ENCODE assay signal across 8 mouse cellular contexts in the genomic region with DNA sequence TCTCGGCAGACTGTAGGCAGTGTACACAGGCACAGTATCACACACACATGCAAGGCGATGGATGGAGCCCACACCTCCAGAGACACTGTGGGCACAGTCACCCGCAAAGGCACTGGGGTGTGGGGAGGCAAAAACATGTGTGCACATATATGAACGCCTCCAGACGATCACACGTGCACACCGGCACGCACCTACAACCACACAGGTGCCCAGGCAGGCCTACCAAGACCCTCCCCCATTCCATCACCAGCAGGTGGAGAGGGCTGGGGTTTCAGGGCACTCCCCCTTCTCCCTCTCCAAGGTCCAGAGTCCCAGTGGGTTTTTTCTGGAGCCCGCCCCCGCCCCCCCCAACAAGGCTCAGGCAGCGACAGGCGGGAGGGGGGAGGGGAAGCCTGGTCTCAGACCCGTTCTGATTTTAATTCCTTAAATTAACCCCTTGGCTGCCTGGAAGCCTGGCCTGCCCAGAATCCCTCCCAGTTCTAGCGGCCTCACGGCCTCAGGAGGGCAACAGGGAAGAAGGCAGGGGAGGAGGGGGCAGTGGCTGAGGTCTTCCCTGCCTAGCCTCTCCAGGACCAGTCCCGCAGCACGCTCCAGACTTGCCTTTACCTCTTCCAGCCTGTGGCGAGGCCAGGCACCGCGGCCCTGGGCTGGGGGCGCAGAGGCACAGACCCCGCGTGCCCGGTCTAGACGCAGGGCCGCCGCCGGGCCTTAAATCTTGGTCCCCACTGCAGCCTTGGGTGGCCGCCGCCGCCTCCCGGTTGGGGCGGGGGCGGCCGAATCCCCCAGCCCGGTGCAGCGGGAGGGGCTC. TPM values are rescaled to one million over a fixed set of nuclear protein-coding genes. Genes with fewer than 3 reads are reported as not detected.
DNase-seq lines count a peak whose midpoint lies in the region; ATAC-seq lines count a peak whose summit lies in the region.

No protein-coding gene starts in this region.

- no peak for DNase-seq in kidney, postnatal 14 days
- peak; percentile 27 for DNase-seq in cerebellum, adult 11 months
- no peak for DNase-seq in urinary bladder, postnatal 36 days (ENCODE audit: low spot score in 2 of 2)
- no peak for DNase-seq in urinary bladder, postnatal 4 days (ENCODE audit: low spot score in 2 of 2)

- peak overlapping the region; percentile 70 for H3K9ac ChIP-seq in kidney, embryonic 16.5 days (replicated peaks; ENCODE audit: low read length)
- H3K9ac ChIP-seq in forebrain, embryonic 15.5 days (replicated peaks) = peak overlapping the region; percentile 91
- H3K9ac ChIP-seq in liver, embryonic 16.5 days (ENCODE audit: low read depth, low read length) = no peak overlapping the region
- H3K9ac ChIP-seq in stomach, embryonic 16.5 days (ENCODE audit: low read length) = peak overlapping the region; percentile 73

- ATAC-seq in kidney, embryonic 16.5 days (ENCODE audit: low FRiP score, low TSS enrichment) = peak; percentile 80
- ATAC-seq in forebrain, embryonic 15.5 days (replicated peaks) = peak; percentile 85
- no peak for ATAC-seq in liver, embryonic 16.5 days (ENCODE audit: low read depth)
- ATAC-seq in stomach, embryonic 16.5 days (ENCODE audit: insufficient read depth, low FRiP score) = peak; percentile 49; the same call in 1 of the 2 replicates

- H3K4me2 ChIP-seq in kidney, embryonic 16.5 days (replicated peaks; ENCODE audit: low read depth, low read length) = peak overlapping the region; percentile 98
- H3K4me2 ChIP-seq in forebrain, embryonic 15.5 days (replicated peaks) = peak overlapping the region; percentile 88
- H3K4me2 ChIP-seq in liver, embryonic 16.5 days (ENCODE audit: low read depth, low read length) = peak overlapping the region; percentile 68
- H3K4me2 ChIP-seq in stomach, embryonic 16.5 days (ENCODE audit: low read depth, low read length) = peak overlapping the region; percentile 91

- H3K4me3 ChIP-seq in kidney, embryonic 16.5 days (ENCODE audit: low read length) = peak overlapping the region; percentile 75
- H3K4me3 ChIP-seq in forebrain, embryonic 15.5 days = peak overlapping the region; percentile 95
- peak overlapping the region; percentile 60 for H3K4me3 ChIP-seq in liver, embryonic 16.5 days (ENCODE audit: low read depth, low read length)
- peak overlapping the region; percentile 75 for H3K4me3 ChIP-seq in stomach, embryonic 16.5 days (replicated peaks; ENCODE audit: low read length)

- no peaks in the 10 kb centered on the region for H3K9me3 ChIP-seq in kidney, embryonic 16.5 days (ENCODE audit: low read length)
- no peaks in the 10 kb centered on the region for H3K9me3 ChIP-seq in forebrain, embryonic 15.5 days
- H3K9me3 ChIP-seq in liver, embryonic 16.5 days (replicated peaks; ENCODE audit: control insufficient read depth, low read length) = no peaks in the 10 kb centered on the region
- H3K9me3 ChIP-seq in stomach, embryonic 16.5 days (replicated peaks; ENCODE audit: control insufficient read depth, low read length) = no peaks in the 10 kb centered on the region

- WGBS in kidney, embryonic 16.5 days = 1% methylated on average over 34 of the region's 37 CpGs
- under 1% methylated on average over 33 of the region's 37 CpGs for WGBS in forebrain, embryonic 15.5 days
- 1% methylated on average over 37 of the region's 37 CpGs for WGBS in liver, embryonic 16.5 days (ENCODE audit: insufficient replicate concordance)
- WGBS in stomach, embryonic 16.5 days = 2% methylated on average over 37 of the region's 37 CpGs

- no peaks in the 10 kb centered on the region for H3K36me3 ChIP-seq in kidney, embryonic 16.5 days (ENCODE audit: insufficient read depth, low read length)
- no peaks in the 10 kb centered on the region for H3K36me3 ChIP-seq in forebrain, embryonic 15.5 days
- H3K36me3 ChIP-seq in liver, embryonic 16.5 days (ENCODE audit: control insufficient read depth, insufficient read depth) = no peaks in the 10 kb centered on the region
- no peaks in the 10 kb centered on the region for H3K36me3 ChIP-seq in stomach, embryonic 16.5 days (ENCODE audit: control insufficient read depth, insufficient read depth, low read length)

- peaks cover 14% of the 10 kb centered on the region for H3K4me1 ChIP-seq in kidney, embryonic 16.5 days (ENCODE audit: insufficient read depth, low read length)
- H3K4me1 ChIP-seq in forebrain, embryonic 15.5 days = peaks cover 21% of the 10 kb centered on the region
- no peaks in the 10 kb centered on the region; the same call in 1 of the 2 replicates for H3K4me1 ChIP-seq in liver, embryonic 16.5 days (ENCODE audit: control insufficient read depth, low read depth, low read length)
- no peaks in the 10 kb centered on the region; the same call in 1 of the 2 replicates for H3K4me1 ChIP-seq in stomach, embryonic 16.5 days (ENCODE audit: control insufficient read depth, insufficient read depth, low read length)

- peaks cover 20% of the 10 kb centered on the region for H3K27me3 ChIP-seq in kidney, embryonic 16.5 days (ENCODE audit: insufficient read depth, low read length)
- H3K27me3 ChIP-seq in forebrain, embryonic 15.5 days = no peaks in the 10 kb centered on the region; the same call in 1 of the 2 replicates
- peaks cover 33% of the 10 kb centered on the region for H3K27me3 ChIP-seq in liver, embryonic 16.5 days (ENCODE audit: control insufficient read depth, insufficient read depth, low read depth, low read length)
- H3K27me3 ChIP-seq in stomach, embryonic 16.5 days (ENCODE audit: control insufficient read depth, insufficient read depth, low read length) = peaks cover 11% of the 10 kb centered on the region; the same call in 1 of the 2 replicates

- no peak overlapping the region for H3K27ac ChIP-seq in kidney, embryonic 16.5 days (ENCODE audit: low read length)
- H3K27ac ChIP-seq in forebrain, embryonic 15.5 days (replicated peaks) = peak overlapping the region; percentile 72
- no peak overlapping the region for H3K27ac ChIP-seq in liver, embryonic 16.5 days (ENCODE audit: low read length)
- H3K27ac ChIP-seq in stomach, embryonic 16.5 days (ENCODE audit: low read length) = no peak overlapping the region

RNA-seq across cellular contexts. Expression of a gene that starts 0.5 kb away (rescaled TPM):
- polyA plus RNA-seq in kidney, embryonic 16.5 days (2015; fragmentation: Nextera tagmentation; extraction: Ambion mirVana) = 0.08 and 0.09 TPM in 2 replicates
- 7.2 and 7.4 TPM in 2 replicates for polyA plus RNA-seq in forebrain, embryonic 15.5 days (2015; fragmentation: Nextera tagmentation; extraction: Ambion mirVana)
- polyA plus RNA-seq in liver, embryonic 16.5 days (2015; fragmentation: Nextera tagmentation; extraction: Ambion mirVana) = not detected in 2 replicates
- polyA plus RNA-seq in stomach, embryonic 16.5 days (2015; fragmentation: Nextera tagmentation; extraction: Ambion mirVana) = 0.17 and 0.22 TPM in 2 replicates

RNA-seq across cellular contexts. Expression of a gene that starts 11.1 kb away (rescaled TPM):
- 0.07 TPM in 1 of 2 replicates, not detected in the other for polyA plus RNA-seq in kidney, embryonic 16.5 days (2015; fragmentation: Nextera tagmentation; extraction: Ambion mirVana)
- polyA plus RNA-seq in forebrain, embryonic 15.5 days (2015; fragmentation: Nextera tagmentation; extraction: Ambion mirVana) = not detected in 2 replicates
- polyA plus RNA-seq in liver, embryonic 16.5 days (2015; fragmentation: Nextera tagmentation; extraction: Ambion mirVana) = not detected in 2 replicates
- not detected in 2 replicates for polyA plus RNA-seq in stomach, embryonic 16.5 days (2015; fragmentation: Nextera tagmentation; extraction: Ambion mirVana)

RNA-seq across cellular contexts. Expression of a gene that starts 50.5 kb away (rescaled TPM):
- 37.6 and 39.1 TPM in 2 replicates for polyA plus RNA-seq in kidney, embryonic 16.5 days (2015; fragmentation: Nextera tagmentation; extraction: Ambion mirVana)
- 28.7 and 29.7 TPM in 2 replicates for polyA plus RNA-seq in forebrain, embryonic 15.5 days (2015; fragmentation: Nextera tagmentation; extraction: Ambion mirVana)
- 23.4 and 23.9 TPM in 2 replicates for polyA plus RNA-seq in liver, embryonic 16.5 days (2015; fragmentation: Nextera tagmentation; extraction: Ambion mirVana)
- 39.1 and 39.4 TPM in 2 replicates for polyA plus RNA-seq in stomach, embryonic 16.5 days (2015; fragmentation: Nextera tagmentation; extraction: Ambion mirVana)

RNA-seq across cellular contexts. Expression of a gene that starts 51.0 kb away (rescaled TPM):
- polyA plus RNA-seq in kidney, embryonic 16.5 days (2015; fragmentation: Nextera tagmentation; extraction: Ambion mirVana) = 555 and 583 TPM in 2 replicates
- polyA plus RNA-seq in forebrain, embryonic 15.5 days (2015; fragmentation: Nextera tagmentation; extraction: Ambion mirVana) = 644 and 647 TPM in 2 replicates
- polyA plus RNA-seq in liver, embryonic 16.5 days (2015; fragmentation: Nextera tagmentation; extraction: Ambion mirVana) = 224 and 249 TPM in 2 replicates
- 415 and 427 TPM in 2 replicates for polyA plus RNA-seq in stomach, embryonic 16.5 days (2015; fragmentation: Nextera tagmentation; extraction: Ambion mirVana)
